Mouse (Mus musculus) E14TG2a.4 (cell line): ENCODE measurements around the gene Des.

Source experiments
- CTCF ChIP-seq: conservative IDR thresholded peaks from 2 replicates; pipeline ENCODE4 v1.5.1; 2014; ENCODE audit warnings: low read length
- POU5F1 ChIP-seq: IDR thresholded peaks from 2 replicates; pipeline ENCODE4 v1.6.1; 2014; ENCODE audit warnings: low read length, borderline replicate concordance

DNA sequence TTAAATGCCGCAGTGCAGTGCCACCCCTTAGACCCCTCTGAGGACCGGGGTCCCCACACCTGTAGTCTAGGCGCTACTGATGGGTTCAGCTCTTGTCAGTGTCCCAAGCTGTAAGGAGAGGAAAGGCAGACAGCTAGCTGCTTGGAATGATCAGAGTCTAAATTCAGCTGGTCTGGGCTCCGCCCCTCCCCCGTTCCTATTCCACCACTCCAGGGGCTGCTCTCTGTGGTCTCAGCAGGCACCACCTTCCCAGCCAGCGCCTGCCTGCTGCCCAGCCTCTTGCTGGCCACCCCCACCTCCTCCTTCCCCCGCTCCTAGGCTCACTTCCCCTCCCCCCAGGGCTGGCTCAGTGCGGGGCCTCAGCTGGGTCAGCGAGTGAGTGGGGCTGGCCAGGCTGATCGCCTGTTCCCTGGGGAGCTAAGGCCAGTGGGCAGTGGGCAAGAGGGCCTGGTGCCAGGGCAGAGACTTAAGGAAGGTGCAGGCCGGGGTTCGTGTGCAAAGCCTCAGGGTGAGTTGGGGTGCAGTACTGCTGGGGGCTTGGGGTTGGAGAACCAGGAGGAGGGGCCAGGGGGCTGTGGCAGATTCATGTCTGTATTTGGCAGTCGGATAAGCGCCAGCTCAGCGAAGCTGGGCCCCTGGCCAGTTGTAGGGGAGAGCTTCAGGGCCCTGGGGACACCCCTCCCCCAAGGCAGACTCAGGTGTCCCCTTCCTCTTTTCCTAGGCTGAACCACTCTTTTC, 39.8 kb downstream of the Des start:
- no peak for TF ChIP-seq CTCF
- TF ChIP-seq POU5F1, result no peak
